Mouse (Mus musculus) heart, embryonic 16.5 days (tissue): Measurements from ENCODE around the gene Rab5a. TPM values are rescaled to one million over a fixed set of nuclear protein-coding genes. Genes with fewer than 3 reads are reported as not detected.
"Not testable (repeated sequence)": the region's sequence is repeated elsewhere in the genome, so short reads cannot be mapped to it uniquely, and the experiment has no call there.

Source experiments
- ATAC-seq: fragments of 200-750 bp; cut with Nextera tagmentation; replicated peaks from 2 replicates; pipeline ENCODE4 v1.8.0; 2017; ENCODE audit warnings: moderate number of reproducible peaks; ENCODE audit not compliant: insufficient read depth, low FRiP score; ENCODE audit errors: extremely low read depth
- H3K27ac ChIP-seq: fragments of 300-500 bp; sonication (generic); 2 replicates; pipeline ENCODE4 v1.5.1; 2014; ENCODE audit warnings: mild to moderate bottlenecking, low read length, control low read depth, moderate library complexity
- H3K27me3 ChIP-seq: fragments of 300-500 bp; sonication (generic); 2 replicates; pipeline ENCODE4 v1.6.1; 2014; ENCODE audit warnings: low read length, mixed read lengths; ENCODE audit not compliant: control insufficient read depth, insufficient read depth
- H3K36me3 ChIP-seq: fragments of 300-500 bp; sonication (generic); 2 replicates; pipeline ENCODE4 v1.6.1; 2014; ENCODE audit not compliant: control insufficient read depth, insufficient read depth
- H3K4me1 ChIP-seq: fragments of 300-500 bp; sonication (generic); 2 replicates; pipeline ENCODE4 v1.6.1; 2014; ENCODE audit warnings: low read length, mixed read lengths; ENCODE audit not compliant: control insufficient read depth, insufficient read depth
- H3K4me2 ChIP-seq: fragments of 300-500 bp; sonication (generic); 2 replicates; pipeline ENCODE4 v1.6.1; 2014; ENCODE audit warnings: low read depth, mild to moderate bottlenecking, control low read depth, low read length
- H3K4me3 ChIP-seq: fragments of 300-500 bp; sonication (generic); 2 replicates; pipeline ENCODE4 v1.5.1; 2014; ENCODE audit warnings: mild to moderate bottlenecking, control low read depth, low read length
- H3K9ac ChIP-seq: fragments of 300-500 bp; sonication (generic); 2 replicates; pipeline ENCODE4 v1.6.1; 2014; ENCODE audit warnings: low read length, control low read depth
- H3K9me3 ChIP-seq: fragments of 300-500 bp; sonication (generic); replicated peaks from 2 replicates; pipeline ENCODE4 v1.6.1; 2016; ENCODE audit warnings: low read length; ENCODE audit not compliant: control insufficient read depth
- WGBS: fragments of 180-500 bp; shearing (Covaris S2); extraction: QIAGEN DNeasy Blood & Tissue Kit; methylation state at CpG from one replicate; pipeline ENCODE4 v1.1.7; 2014; 5-methylcytosine and 5-hydroxymethylcytosine counted together
- polyA plus RNA-seq: library from polyadenylated mRNA; unstranded; fragments of >200 nt; fragmentation: Nextera tagmentation; extraction: Ambion mirVana; gene quantifications from 2 replicates; pipeline ENCODE4 v1.2.1, GENCODE M21; 2015

The Rab5a gene
- polyA plus RNA-seq, 1 experiment from 2014 or later: 70.1 TPM

DNA sequence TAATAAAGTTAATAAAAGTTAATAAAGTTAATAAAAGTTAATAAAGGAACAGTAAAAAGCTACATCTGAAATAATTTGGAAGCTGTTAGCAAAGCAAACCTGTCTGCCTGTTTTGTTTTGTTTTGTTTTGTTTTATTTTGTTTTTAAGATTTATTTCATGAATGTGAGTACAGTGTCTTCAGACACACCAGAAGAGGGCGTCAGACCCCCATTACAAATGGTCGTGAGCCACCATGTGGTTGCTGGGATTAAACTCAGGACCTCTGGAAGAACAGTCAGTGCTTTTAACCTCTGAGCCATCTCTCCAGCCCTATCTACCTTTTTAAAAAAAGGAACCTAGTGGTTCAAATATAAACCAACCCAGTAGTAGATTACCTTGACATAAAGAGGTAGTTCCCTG, 52.1 kb downstream of the Rab5a start:
- WGBS: 53% methylated on average over 2 of the region's 2 CpGs
- Histone ChIP-seq H3K4me2 (no peak overlapping the region), H3K27me3 (no peaks in the 10 kb centered on the region), H3K36me3 (no peaks in the 10 kb centered on the region), H3K4me1 (peaks cover 12% of the 10 kb centered on the region), H3K9ac (no peak overlapping the region), H3K4me3 (no peak overlapping the region), H3K9me3 (no peaks in the 10 kb centered on the region), H3K27ac (no peak overlapping the region)
- ATAC-seq: no peak

DNA sequence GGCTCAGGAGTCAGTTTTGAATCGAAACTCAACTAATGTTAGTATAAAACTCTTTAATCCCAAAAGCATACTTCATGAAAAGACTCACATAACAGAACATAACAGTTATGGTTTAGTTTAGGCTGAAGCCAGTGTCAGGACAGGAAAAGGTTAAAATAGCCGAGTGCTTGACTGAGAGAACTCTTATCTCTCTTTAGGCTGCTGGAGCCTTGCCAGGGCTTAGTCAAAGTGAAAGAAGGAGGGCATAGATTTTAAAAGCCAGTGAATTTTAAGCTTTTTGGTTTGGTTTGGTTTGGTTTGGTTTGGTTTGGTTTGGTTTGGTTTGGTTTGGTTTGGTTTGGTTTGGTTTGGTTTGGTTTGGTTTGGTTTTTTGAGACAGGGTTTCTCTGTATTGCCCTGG, 53.4 kb downstream of the Rab5a start:
- peaks cover 12% of the 10 kb centered on the region for H3K4me1 ChIP-seq
- no peaks in the 10 kb centered on the region for H3K27me3 ChIP-seq
- H3K4me3 ChIP-seq: no peak overlapping the region
- no peak overlapping the region for H3K27ac ChIP-seq
- no peak overlapping the region for H3K9ac ChIP-seq
- 30% methylated on average over 2 of the region's 2 CpGs for WGBS
- no peaks in the 10 kb centered on the region for H3K36me3 ChIP-seq
- no peak overlapping the region for H3K4me2 ChIP-seq
- no peak for ATAC-seq
- no peaks in the 10 kb centered on the region for H3K9me3 ChIP-seq

DNA sequence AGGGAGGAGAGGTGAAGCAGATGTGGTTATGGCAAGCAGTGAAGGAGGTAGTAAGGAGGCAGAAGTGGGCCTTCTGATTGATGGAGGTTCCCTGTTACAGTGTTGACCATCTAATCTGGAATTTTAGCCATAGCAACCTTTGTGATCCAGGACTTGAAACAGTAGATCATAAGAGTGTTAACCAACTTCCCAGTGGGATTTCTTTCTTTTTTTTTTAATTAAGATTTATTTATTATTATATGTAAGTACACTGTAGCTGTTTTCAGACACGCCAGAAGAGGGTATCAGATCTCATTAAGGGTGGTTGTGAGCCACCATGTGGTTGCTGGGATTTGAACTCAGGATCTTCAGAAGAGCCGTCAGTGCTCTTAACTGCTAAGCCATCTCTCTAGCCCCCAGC, 60.3 kb downstream of the Rab5a start, which contains the start of gene Pp2d1:
Gene Pp2d1 (minus strand): TSS at position 101 of the 400 bp plus-strand sequence.
- WGBS: 83% methylated on average over 2 of the region's 2 CpGs
- not testable (repeated sequence) for H3K27ac ChIP-seq, H3K4me2 ChIP-seq, H3K27me3 ChIP-seq, H3K4me3 ChIP-seq, H3K36me3 ChIP-seq, ATAC-seq, H3K4me1 ChIP-seq, H3K9ac ChIP-seq, H3K9me3 ChIP-seq

DNA sequence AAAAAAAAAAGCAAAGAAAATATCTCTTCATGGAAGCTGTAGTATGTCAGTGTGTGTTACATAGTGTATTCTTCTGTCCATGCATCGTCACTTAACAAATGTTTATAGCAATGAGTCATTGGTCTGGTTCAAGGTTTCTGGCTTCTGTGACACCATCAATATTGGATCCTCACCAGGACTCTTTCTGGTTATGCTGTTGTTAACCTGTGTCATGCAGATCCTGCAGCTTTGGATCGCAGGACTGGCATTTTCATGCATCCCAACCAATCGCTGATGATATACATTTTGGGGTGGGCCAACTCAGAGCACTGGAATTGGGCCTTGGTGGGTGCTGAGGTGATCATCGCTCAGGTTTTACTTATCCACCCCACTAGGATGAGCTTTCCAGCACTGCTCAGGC, 63.5 kb downstream of the Rab5a start:
- no peak overlapping the region for H3K4me3 ChIP-seq
- WGBS: 90% methylated on average over 4 of the region's 4 CpGs
- H3K36me3 ChIP-seq: no peaks in the 10 kb centered on the region
- no peak for ATAC-seq
- no peaks in the 10 kb centered on the region for H3K27me3 ChIP-seq
- no peak overlapping the region for H3K27ac ChIP-seq
- H3K9ac ChIP-seq: no peak overlapping the region
- no peaks in the 10 kb centered on the region for H3K4me1 ChIP-seq
- H3K4me2 ChIP-seq: no peak overlapping the region
- no peaks in the 10 kb centered on the region for H3K9me3 ChIP-seq

DNA sequence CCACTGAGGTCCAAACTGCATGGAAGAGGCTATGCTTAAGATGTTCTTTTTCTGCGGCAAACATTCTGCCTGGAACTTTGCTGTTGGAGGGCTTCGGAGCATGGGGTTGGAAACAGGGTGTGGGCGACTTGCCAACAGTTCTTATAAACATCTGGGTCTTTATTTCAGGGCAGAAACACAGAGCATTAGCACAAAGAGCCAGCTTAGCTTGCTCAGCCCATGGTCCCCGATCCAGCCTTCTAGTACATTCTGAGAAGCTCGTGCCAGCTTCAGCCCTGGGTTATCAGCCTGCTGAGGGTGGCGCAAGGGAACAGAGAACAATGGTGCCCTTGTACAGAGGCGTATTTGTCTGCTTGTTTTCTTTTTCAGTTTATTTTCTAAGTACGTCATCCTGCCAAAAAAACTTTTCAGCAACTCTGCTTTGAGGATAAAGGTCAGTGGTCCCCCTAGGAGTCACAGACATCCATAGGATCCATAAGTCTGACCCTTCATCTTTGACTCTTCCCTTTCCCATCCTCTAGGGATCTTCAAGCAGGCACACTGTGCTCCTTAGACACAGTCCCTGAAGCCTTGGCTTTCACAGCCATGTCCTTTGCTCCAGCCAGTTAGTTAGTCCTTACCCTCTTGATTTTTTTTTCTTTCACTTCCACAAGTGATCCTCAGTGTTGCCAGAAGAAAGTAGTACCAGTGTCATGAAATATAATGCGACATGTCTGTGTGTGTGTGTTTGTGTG, 64.7 kb downstream of the Rab5a start:
- H3K4me1 ChIP-seq: no peaks in the 10 kb centered on the region

DNA sequence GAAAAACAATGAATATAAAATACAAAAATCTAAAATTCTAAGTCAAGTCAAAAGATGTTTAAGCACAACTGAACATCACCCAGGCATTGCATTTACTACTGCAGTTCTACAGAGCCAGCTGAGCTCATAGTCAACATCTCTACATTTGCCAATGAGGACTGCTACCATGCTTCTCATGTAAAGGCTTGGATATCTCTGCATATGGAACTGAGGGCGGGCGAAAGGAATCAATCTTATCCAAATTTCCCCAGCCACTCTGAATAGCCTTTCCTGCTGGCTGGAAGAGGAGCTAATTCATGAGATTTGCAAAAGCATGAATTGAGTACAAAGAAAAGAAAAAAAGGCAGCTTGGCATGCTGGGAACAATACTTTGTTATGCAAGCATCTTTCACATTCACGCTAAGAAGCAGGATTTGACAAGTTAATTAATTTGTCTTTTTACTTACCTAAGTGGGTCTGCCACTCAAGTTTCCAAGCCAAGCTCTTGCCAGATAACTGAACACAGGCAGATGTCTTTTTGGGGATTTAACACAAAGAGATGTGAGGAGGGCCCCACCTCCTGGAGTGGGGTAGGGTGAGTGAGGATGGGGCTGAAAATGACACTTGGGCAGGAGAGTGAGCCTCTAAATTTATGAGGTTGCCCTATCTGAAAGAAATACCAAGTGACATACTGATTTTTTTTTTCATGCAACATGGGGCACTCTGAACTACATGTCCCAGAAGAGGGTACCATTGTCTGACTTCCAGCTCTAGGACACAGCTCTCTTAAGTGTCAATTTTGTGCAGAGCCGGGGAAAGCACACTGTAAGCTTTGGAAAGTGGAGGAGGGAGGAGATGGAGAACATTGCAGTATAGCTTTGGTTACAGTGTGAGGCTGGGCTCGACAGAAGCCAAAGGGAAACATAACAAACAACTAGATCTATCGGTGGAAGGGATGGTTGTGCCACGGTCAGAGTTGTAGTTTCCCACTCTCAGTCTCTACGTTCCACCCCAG, 72.6 kb downstream of the Rab5a start:
- 72% methylated on average over 8 of the region's 8 CpGs for WGBS
- H3K9ac ChIP-seq: no peak overlapping the region
- no peak overlapping the region for H3K4me2 ChIP-seq
- H3K9me3 ChIP-seq: 0 out of 2 replicates have a peak, but pooled peaks cover 6% of the 10 kb centered on the region
- no peak overlapping the region for H3K27ac ChIP-seq
- no peak overlapping the region for H3K4me3 ChIP-seq
- no peaks in the 10 kb centered on the region for H3K4me1 ChIP-seq
- H3K27me3 ChIP-seq: no peaks in the 10 kb centered on the region
- no peaks in the 10 kb centered on the region for H3K36me3 ChIP-seq
- ATAC-seq: no peak

More for the DNA sequence above, 64.7 kb downstream of the Rab5a start:
- H3K4me3 ChIP-seq: no peak overlapping the region
- H3K27me3 ChIP-seq: no peaks in the 10 kb centered on the region
- 54% methylated on average over 9 of the region's 9 CpGs for WGBS
- no peaks in the 10 kb centered on the region for H3K9me3 ChIP-seq
- no peaks in the 10 kb centered on the region for H3K36me3 ChIP-seq
- ATAC-seq: 0 out of 2 replicates have a peak, but pooled peaks have one; percentile 37
- H3K27ac ChIP-seq: no peak overlapping the region
- H3K4me2 ChIP-seq: no peak overlapping the region
- H3K9ac ChIP-seq: no peak overlapping the region

DNA sequence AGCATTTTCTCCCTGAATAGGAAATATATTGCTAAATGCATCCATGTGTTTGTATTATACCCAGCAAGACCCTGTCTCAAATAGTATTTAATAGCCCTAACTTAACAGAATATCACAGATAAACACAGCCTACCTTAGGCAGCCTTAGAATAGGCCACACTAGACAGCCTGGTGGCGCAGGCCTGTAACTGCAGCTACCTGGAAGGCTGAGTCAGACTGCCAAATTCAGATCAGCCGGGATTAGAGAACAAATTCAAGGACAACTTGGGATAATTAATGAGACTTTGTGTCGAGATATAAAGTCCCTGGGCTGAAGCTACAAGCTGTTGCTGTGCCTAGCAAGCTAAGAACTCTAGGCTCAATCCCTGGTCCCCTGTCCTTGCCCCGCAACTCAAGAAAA, 75.1 kb downstream of the Rab5a start:
- no peak overlapping the region for H3K4me2 ChIP-seq
- WGBS: 62% methylated on average over 4 of the region's 4 CpGs
- no peak overlapping the region for H3K4me3 ChIP-seq
- H3K4me1 ChIP-seq: peaks cover 4% of the 10 kb centered on the region; the same call in 1 of the 2 replicates
- H3K36me3 ChIP-seq: no peaks in the 10 kb centered on the region
- no peak overlapping the region for H3K9ac ChIP-seq
- H3K9me3 ChIP-seq: 0 out of 2 replicates have a peak, but pooled peaks cover 6% of the 10 kb centered on the region
- no peaks in the 10 kb centered on the region for H3K27me3 ChIP-seq
- H3K27ac ChIP-seq: no peak overlapping the region
- ATAC-seq: no peak

DNA sequence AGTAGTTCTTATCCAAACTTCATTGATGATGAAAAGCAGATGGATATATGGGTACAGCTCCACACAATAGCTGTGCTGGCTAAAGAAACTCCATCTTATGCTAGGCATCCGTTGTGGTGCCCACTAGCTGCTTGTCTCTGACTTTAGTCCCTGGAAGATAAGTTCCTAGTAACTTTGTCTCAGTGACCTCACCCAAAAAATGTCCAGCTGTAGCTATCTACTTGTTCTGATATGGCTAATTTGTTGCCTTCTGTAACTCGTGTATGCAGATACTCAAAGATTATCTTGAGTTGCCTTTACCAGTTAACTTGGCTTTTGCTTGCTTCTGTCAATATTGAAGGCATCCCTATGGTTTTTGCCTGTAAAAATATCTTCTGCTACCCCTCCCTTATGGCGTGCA, 75.8 kb downstream of the Rab5a start:
- Histone ChIP-seq H3K4me1 (peaks cover 4% of the 10 kb centered on the region; the same call in 1 of the 2 replicates), H3K36me3 (no peaks in the 10 kb centered on the region), H3K4me2 (no peak overlapping the region), H3K4me3 (no peak overlapping the region), H3K9me3 (0 out of 2 replicates have a peak, but pooled peaks cover 4% of the 10 kb centered on the region), H3K27ac (no peak overlapping the region), H3K9ac (no peak overlapping the region), H3K27me3 (no peaks in the 10 kb centered on the region)
- WGBS: 57% methylated on average over 3 of the region's 3 CpGs
- no peak for ATAC-seq
